Mouse (Mus musculus) liver, embryonic 14.5 days (tissue): ENCODE measurements around the gene Tal1.

ENCODE experiments used
- CTCF ChIP-seq: IDR thresholded peaks from 2 replicates; pipeline ENCODE4 v1.5.1; 2016; ENCODE audit warnings: antibody characterized with exemption, low read depth, control low read depth
- EP300 ChIP-seq: IDR thresholded peaks from 2 replicates; pipeline ENCODE4 v1.6.1; 2016; ENCODE audit warnings: antibody characterized with exemption, low read depth

- no peak for TF ChIP-seq CTCF
- no peak for TF ChIP-seq EP300
Measured at GRCm38 (mm10) chr4:115091806-115092205, 35.6 kb downstream of the Tal1 start.
